Mouse (Mus musculus) hematopoietic multipotent progenitor cell, adult 10-12 weeks (in vitro differentiated cells): Measurements from ENCODE around the gene Zfp456. TPM values are rescaled to one million over a fixed set of nuclear protein-coding genes. Genes with fewer than 3 reads are reported as not detected.

Source experiments
- polyA plus RNA-seq: library from polyadenylated mRNA; stranded (reverse); fragments of >175 nt; gene quantifications from 2 replicates; pipeline ENCODE4 v1.2.3, GENCODE M21; 2012; ENCODE audit warnings: low replicate concordance

Zfp456 gene
- polyA plus RNA-seq = 0.11 and 0.29 TPM in 2 replicates

GRCm38 (mm10) chr13:67375050-67375911 lies at the start of gene Zfp456, which contains the start of gene Gm28041:
TSS of gene Zfp456 (minus strand) at chr13:67375810.
TSS of gene Gm28041 (minus strand) at chr13:67375733.

GRCm38 (mm10) chr13:67421207-67421857 lies 45.7 kb upstream of the Zfp456 start, which contains the start of gene Zfp459:
TSS of gene Zfp459 (minus strand) at chr13:67421418.

GRCm38 (mm10) chr13:67399183-67399903 lies 23.7 kb upstream of the Zfp456 start, which contains the start of gene Zfp429:
TSS of gene Zfp429 (minus strand) at chr13:67399819.

GRCm38 (mm10) chr13:67360131-67360744 lies 15.4 kb downstream of the Zfp456 start, which contains the start of the genes Gm28044 and Zfp953:
TSS of gene Gm28044 (minus strand) at chr13:67360536.
TSS of gene Zfp953 (minus strand) at chr13:67360605.

GRCm38 (mm10) chr13:67332019-67332724 lies 43.4 kb downstream of the Zfp456 start, which contains the start of gene Zfp595:
TSS of gene Zfp595 (minus strand) at chr13:67332570.

Other genes with a start within 250 kb of the Zfp456 start
- gene Rsl1, start 202.6 kb downstream of the Zfp456 start, polyA plus RNA-seq = 0.14 and 0.71 TPM in 2 replicates
- gene Zfp455, start 181.3 kb downstream of the Zfp456 start, polyA plus RNA-seq = 0.20 and 0.24 TPM in 2 replicates
- 0.04 and 0.48 TPM in 2 replicates for gene Zfp458, start 97.3 kb downstream of the Zfp456 start, polyA plus RNA-seq
- 0.51 TPM in 1 of 2 replicates, not detected in the other for gene Zfp457, start 69.3 kb downstream of the Zfp456 start, polyA plus RNA-seq
- gene Zfp595, start 43.2 kb downstream of the Zfp456 start, polyA plus RNA-seq = 0.24 and 0.64 TPM in 2 replicates
- gene Gm28044, start 15.3 kb downstream of the Zfp456 start, polyA plus RNA-seq = not detected in 2 replicates
- gene Zfp953, start 15.2 kb downstream of the Zfp456 start, polyA plus RNA-seq = 0.21 and 0.54 TPM in 2 replicates
- gene Gm28041, start 77 bp downstream of the Zfp456 start, polyA plus RNA-seq = not detected in 2 replicates
- 4.1 and 8.4 TPM in 2 replicates for gene Zfp429, start 24.0 kb upstream of the Zfp456 start, polyA plus RNA-seq
- 0.10 and 0.43 TPM in 2 replicates for gene Zfp459, start 45.6 kb upstream of the Zfp456 start, polyA plus RNA-seq
- gene Zfp874a, start 75.8 kb upstream of the Zfp456 start, polyA plus RNA-seq = 0.43 and 0.45 TPM in 2 replicates
- gene Zfp874b, start 108.4 kb upstream of the Zfp456 start, polyA plus RNA-seq = 0.56 and 1.0 TPM in 2 replicates
- gene Zfp58, start 124.7 kb upstream of the Zfp456 start, polyA plus RNA-seq = 0.13 and 1.1 TPM in 2 replicates
- not detected in 2 replicates for gene Gm26965, start 150.3 kb upstream of the Zfp456 start, polyA plus RNA-seq
- 1.3 and 2.3 TPM in 2 replicates for gene Zfp87, start 150.4 kb upstream of the Zfp456 start, polyA plus RNA-seq
- gene Zfp748, start 178.0 kb upstream of the Zfp456 start, polyA plus RNA-seq = 0.66 and 0.73 TPM in 2 replicates
- gene Zfp729b, start 233.9 kb upstream of the Zfp456 start, polyA plus RNA-seq = 0.29 and 1.1 TPM in 2 replicates